ENCODE assay signal across 8 mouse cellular contexts in genomic region chr4:126967241-126967863, GRCm38 (mm10). TPM values are rescaled to one million over a fixed set of nuclear protein-coding genes. Genes with fewer than 3 reads are reported as not detected.
DNase-seq lines count a peak whose midpoint lies in the region; ATAC-seq and TF ChIP-seq lines count a peak whose summit lies in the region.

No protein-coding gene starts in this region.

- TF ChIP-seq POLR2A in cortical plate, adult 2 months (IDR thresholded peaks at IDR 0.05; ENCODE audit: extremely low read depth, insufficient read depth, low read length): no peak

- TF ChIP-seq CTCF in cortical plate, adult 2 months (IDR thresholded peaks at IDR 0.05; ENCODE audit: extremely low read depth, insufficient read depth, low read length): no peak
- TF ChIP-seq CTCF in lung, embryonic 14.5 days (IDR thresholded peaks at IDR 0.05; ENCODE audit: low read depth): no peak

- 3% methylated on average over 19 of the region's 53 CpGs for WGBS in lung, embryonic 14.5 days
- WGBS in neural tube, embryonic 15.5 days: 2% methylated on average over 18 of the region's 53 CpGs

- peak overlapping the region; percentile 71 for H3K4me3 ChIP-seq in cortical plate, adult 2 months (ENCODE audit: insufficient read depth, low read length)
- peak overlapping the region; percentile 74 for H3K4me3 ChIP-seq in lung, embryonic 14.5 days (ENCODE audit: low read depth, low read length)
- peak overlapping the region; percentile 68 for H3K4me3 ChIP-seq in neural tube, embryonic 15.5 days (replicated peaks)

- H3K27me3 ChIP-seq in lung, embryonic 14.5 days (ENCODE audit: insufficient read depth, low read length): no peaks in the 10 kb centered on the region
- H3K27me3 ChIP-seq in neural tube, embryonic 15.5 days (replicated peaks): no peaks in the 10 kb centered on the region

- DNase-seq in 416B (ENCODE audit: low read depth) (peak; percentile 54), MN1 (ENCODE audit: low spot score) (peak; percentile 23)
- DNase-seq in heart, adult 8-10 months (ENCODE audit: low spot score): peak; percentile 13
- peak; percentile 15 for DNase-seq in kidney, adult 9 months
- peak; percentile 43 for DNase-seq in lung, embryonic 14.5 days

- peak overlapping the region; percentile 96 for H3K9ac ChIP-seq in lung, embryonic 14.5 days
- H3K9ac ChIP-seq in neural tube, embryonic 15.5 days (replicated peaks): peak overlapping the region; percentile 91

- no peaks in the 10 kb centered on the region for H3K9me3 ChIP-seq in lung, embryonic 14.5 days (ENCODE audit: low read depth, low read length)
- no peaks in the 10 kb centered on the region for H3K9me3 ChIP-seq in neural tube, embryonic 15.5 days (replicated peaks)

- H3K27ac ChIP-seq in cortical plate, adult 2 months (ENCODE audit: insufficient read depth, low read length): no peak overlapping the region
- peak overlapping the region; percentile 95 for H3K27ac ChIP-seq in lung, embryonic 14.5 days (ENCODE audit: low read depth)
- peak overlapping the region; percentile 99 for H3K27ac ChIP-seq in neural tube, embryonic 15.5 days (replicated peaks)

- no peaks in the 10 kb centered on the region for H3K36me3 ChIP-seq in lung, embryonic 14.5 days (ENCODE audit: insufficient read depth)
- H3K36me3 ChIP-seq in neural tube, embryonic 15.5 days: no peaks in the 10 kb centered on the region

- peak overlapping the region; percentile 77 for H3K4me2 ChIP-seq in lung, embryonic 14.5 days
- peak overlapping the region; percentile 76 for H3K4me2 ChIP-seq in neural tube, embryonic 15.5 days

- ATAC-seq in lung, embryonic 14.5 days (ENCODE audit: insufficient read depth): peak; percentile 45
- ATAC-seq in neural tube, embryonic 15.5 days (ENCODE audit: low FRiP score): peak; percentile 22; the same call in 1 of the 2 replicates
- no peak for ATAC-seq in frontal cortex, adult (ENCODE audit: low TSS enrichment)

- H3K4me1 ChIP-seq in cortical plate, adult 2 months (ENCODE audit: control insufficient read depth, insufficient read depth, low read length): peaks cover 4% of the 10 kb centered on the region; the same call in 1 of the 2 replicates
- no peaks in the 10 kb centered on the region; the same call in 1 of the 2 replicates for H3K4me1 ChIP-seq in lung, embryonic 14.5 days (ENCODE audit: insufficient read depth)
- H3K4me1 ChIP-seq in neural tube, embryonic 15.5 days: peaks cover 11% of the 10 kb centered on the region; the same call in 1 of the 2 replicates

RNA-seq across cellular contexts. Expression of gene Zmym4, which starts 0.6 kb away (rescaled TPM):
- polyA plus RNA-seq in cortical plate, adult 2 months (2012; rRNA removed): 22.2 and 22.4 TPM in 2 replicates
- total RNA-seq in heart, adult 8-10 months (2022): 10 to 100 TPM; 17.8 to 24.4 (median 22.4) TPM
- 19.8 and 21.8 TPM in 2 replicates for polyA plus RNA-seq in lung, embryonic 14.5 days (2014; fragmentation: Nextera tagmentation; extraction: Ambion mirVana)
- polyA plus RNA-seq in neural tube, embryonic 15.5 days (2015; fragmentation: Nextera tagmentation; extraction: Ambion mirVana): 22.6 and 24.9 TPM in 2 replicates

RNA-seq across cellular contexts. Expression of gene Sfpq, which starts 53.8 kb away (rescaled TPM):
- 111 and 114 TPM in 2 replicates for polyA plus RNA-seq in cortical plate, adult 2 months (2012; rRNA removed)
- total RNA-seq in heart, adult 8-10 months (2022): 10 to 100 TPM; 60.3 to 71.5 (median 62.8) TPM
- 129 and 137 TPM in 2 replicates for polyA plus RNA-seq in lung, embryonic 14.5 days (2014; fragmentation: Nextera tagmentation; extraction: Ambion mirVana)
- polyA plus RNA-seq in neural tube, embryonic 15.5 days (2015; fragmentation: Nextera tagmentation; extraction: Ambion mirVana): 67.3 and 67.6 TPM in 2 replicates
